Mouse (Mus musculus) heart, postnatal 0 days (tissue): ENCODE results near the gene Chrna10.

Experiments used
- CTCF ChIP-seq: IDR thresholded peaks from 2 replicates; pipeline ENCODE4 v1.5.1; 2016; ENCODE audit warnings: antibody characterized with exemption, control low read depth, low read depth
- EP300 ChIP-seq: IDR thresholded peaks from 2 replicates; pipeline ENCODE4 v1.6.1; 2016; ENCODE audit warnings: antibody characterized with exemption, low read depth

DNA sequence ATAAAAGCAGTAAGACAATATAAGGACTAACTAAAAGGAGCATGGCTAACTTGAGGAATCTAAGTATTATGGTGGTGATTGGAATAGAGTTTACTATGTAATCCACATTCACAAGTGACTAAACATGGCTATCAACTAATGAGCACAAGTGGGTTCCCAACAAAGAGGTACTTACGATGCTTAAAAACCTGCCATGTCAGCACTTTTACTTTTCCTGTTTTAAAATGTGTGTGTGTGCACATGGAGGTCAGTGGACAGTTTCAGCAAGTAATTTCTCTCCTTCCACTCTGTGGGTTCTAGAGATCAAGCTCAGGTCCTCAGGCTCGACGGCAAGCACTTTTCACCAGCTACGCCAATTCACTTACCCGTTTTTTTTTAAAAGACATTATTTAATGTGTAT lies 21.3 kb upstream of the Chrna10 start:
- TF ChIP-seq CTCF = no peak
- no peak for TF ChIP-seq EP300
